Mouse (Mus musculus) stomach, postnatal 0 days (tissue): ENCODE measurements at regions not wholly inside any gene's neighbourhood (a gene's known extent, or its start where the extent isn't known, plus 50 kb on each side); places are given as distances from the start of the nearest gene placed in this dataset.

Source experiments
- ATAC-seq: fragments of 200-750 bp; cut with Nextera tagmentation; 2 replicates; pipeline ENCODE4 v1.8.0; 2017; ENCODE audit not compliant: low FRiP score, low TSS enrichment
- DNase-seq: peaks from one replicate; pipeline ENCODE4 v3.0.0-alpha.2; 2016; ENCODE audit warnings: low spot score
- H3K27ac ChIP-seq: fragments of 300-500 bp; sonication (generic); replicated peaks from 2 replicates; pipeline ENCODE4 v1.5.1; 2014; ENCODE audit warnings: mild to moderate bottlenecking, control low read depth
- H3K27me3 ChIP-seq: fragments of 300-500 bp; sonication (generic); 2 replicates; pipeline ENCODE4 v1.6.1; 2014; ENCODE audit warnings: low read length; ENCODE audit not compliant: control insufficient read depth, insufficient read depth
- H3K36me3 ChIP-seq: fragments of 300-500 bp; sonication (generic); 2 replicates; pipeline ENCODE4 v1.6.1; 2014; ENCODE audit warnings: low read length, mixed read lengths; ENCODE audit not compliant: control insufficient read depth, insufficient read depth
- H3K4me1 ChIP-seq: fragments of 300-500 bp; sonication (generic); replicated peaks from 2 replicates; pipeline ENCODE4 v1.6.1; 2014; ENCODE audit warnings: antibody characterized with exemption; ENCODE audit not compliant: control insufficient read depth, insufficient read depth
- H3K4me2 ChIP-seq: fragments of 300-500 bp; sonication (generic); replicated peaks from 2 replicates; pipeline ENCODE4 v1.6.1; 2014; ENCODE audit warnings: low read depth, mild to moderate bottlenecking, control low read depth, moderate library complexity
- H3K4me3 ChIP-seq: fragments of 300-500 bp; sonication (generic); 2 replicates; pipeline ENCODE4 v1.5.1; 2014; ENCODE audit warnings: low read depth, low read length, control low read depth
- H3K9ac ChIP-seq: fragments of 300-500 bp; sonication (generic); 2 replicates; pipeline ENCODE4 v1.6.1; 2014; ENCODE audit warnings: mild to moderate bottlenecking, low read length, control low read depth, mixed read lengths
- H3K9me3 ChIP-seq: fragments of 300-500 bp; sonication (generic); 2 replicates; pipeline ENCODE4 v1.6.1; 2016; ENCODE audit warnings: low read length; ENCODE audit not compliant: control insufficient read depth
- CTCF ChIP-seq: IDR thresholded peaks from 2 replicates; pipeline ENCODE4 v1.5.1; 2016; ENCODE audit warnings: antibody characterized with exemption, low read depth, mild to moderate bottlenecking, moderate library complexity
- EP300 ChIP-seq: optimal IDR thresholded peaks from 2 replicates; pipeline ENCODE3; 2016; ENCODE audit warnings: antibody characterized with exemption
- WGBS: fragments of 180-500 bp; shearing (Covaris S2); extraction: QIAGEN DNeasy Blood & Tissue Kit; methylation state at CpG from one replicate; pipeline ENCODE4 v1.1.7; 2014; 5-methylcytosine and 5-hydroxymethylcytosine counted together

- Histone ChIP-seq H3K4me2 (no peak overlapping the region), H3K4me1 (no peaks in the 10 kb centered on the region), H3K36me3 (no peaks in the 10 kb centered on the region), H3K27me3 (no peaks in the 10 kb centered on the region), H3K27ac (no peak overlapping the region), H3K4me3 (no peak overlapping the region), H3K9ac (no peak overlapping the region), H3K9me3 (no peaks in the 10 kb centered on the region)
- TF ChIP-seq EP300: no peak
- no peak for TF ChIP-seq CTCF
- ATAC-seq: no peak
- no peak for DNase-seq
- 65% methylated on average over 3 of the region's 3 CpGs for WGBS
These were observed 85.3 kb upstream of the Mgme1 start for GRCm38 (mm10) chr2:144185175-144185574.

GRCm38 (mm10) chr2:144186426-144186825 lies 84.0 kb upstream of the Mgme1 start:
- no peaks in the 10 kb centered on the region; the same call in 1 of the 2 replicates for H3K4me1 ChIP-seq
- H3K36me3 ChIP-seq: no peaks in the 10 kb centered on the region
- no peak overlapping the region for H3K4me2 ChIP-seq
- peak; percentile 41; the same call in 1 of the 2 replicates for ATAC-seq
- no peak overlapping the region for H3K9ac ChIP-seq
- TF ChIP-seq EP300 (no peak), CTCF (no peak)
- peak; percentile 46 for DNase-seq
- H3K27me3 ChIP-seq: no peaks in the 10 kb centered on the region
- no peak overlapping the region for H3K27ac ChIP-seq
- H3K4me3 ChIP-seq: no peak overlapping the region
- 70% methylated on average over 3 of the region's 3 CpGs for WGBS
- no peaks in the 10 kb centered on the region for H3K9me3 ChIP-seq

GRCm38 (mm10) chr2:144188076-144188475 lies 82.4 kb upstream of the Mgme1 start:
- 69% methylated on average over 3 of the region's 3 CpGs for WGBS
- no peaks in the 10 kb centered on the region for H3K36me3 ChIP-seq
- TF ChIP-seq EP300 (no peak), CTCF (no peak)

GRCm38 (mm10) chr2:144188485-144188884 lies 82.0 kb upstream of the Mgme1 start:
- Histone ChIP-seq H3K4me2 (no peak overlapping the region), H3K27me3 (no peaks in the 10 kb centered on the region), H3K4me3 (no peak overlapping the region), H3K27ac (peak overlapping the region; percentile 41; the same call in 1 of the 2 replicates), H3K36me3 (no peaks in the 10 kb centered on the region), H3K4me1 (no peaks in the 10 kb centered on the region; the same call in 1 of the 2 replicates), H3K9me3 (no peaks in the 10 kb centered on the region), H3K9ac (no peak overlapping the region)
- 48% methylated on average over 4 of the region's 4 CpGs for WGBS
- TF ChIP-seq EP300 (no peak), CTCF (no peak)
- ATAC-seq (no peak), DNase-seq (no peak)

More at GRCm38 (mm10) chr2:144188076-144188475, 82.4 kb upstream of the Mgme1 start:
- Histone ChIP-seq H3K4me3 (no peak overlapping the region), H3K9ac (no peak overlapping the region), H3K9me3 (no peaks in the 10 kb centered on the region), H3K27ac (peak overlapping the region; percentile 58), H3K4me2 (no peak overlapping the region), H3K4me1 (no peaks in the 10 kb centered on the region; the same call in 1 of the 2 replicates), H3K27me3 (no peaks in the 10 kb centered on the region)
- ATAC-seq (peak; percentile 80), DNase-seq (no peak)

GRCm38 (mm10) chr2:144189756-144190155 lies 80.7 kb upstream of the Mgme1 start:
- DNase-seq: no peak
- Histone ChIP-seq H3K4me1 (no peaks in the 10 kb centered on the region; the same call in 1 of the 2 replicates), H3K4me3 (no peak overlapping the region), H3K27me3 (no peaks in the 10 kb centered on the region), H3K4me2 (no peak overlapping the region), H3K9ac (no peak overlapping the region), H3K9me3 (no peaks in the 10 kb centered on the region), H3K27ac (no peak overlapping the region), H3K36me3 (no peaks in the 10 kb centered on the region)
- no peak for ATAC-seq
- TF ChIP-seq CTCF (no peak), EP300 (no peak)
- 67% methylated on average over 7 of the region's 7 CpGs for WGBS

- 51% methylated on average over 9 of the region's 9 CpGs for WGBS
- no peaks in the 10 kb centered on the region for H3K9me3 ChIP-seq
- ATAC-seq (no peak), DNase-seq (no peak)
- no peaks in the 10 kb centered on the region for H3K36me3 ChIP-seq
- no peak overlapping the region for H3K9ac ChIP-seq
- H3K27ac ChIP-seq: no peak overlapping the region
- TF ChIP-seq CTCF (no peak), EP300 (no peak)
- no peaks in the 10 kb centered on the region for H3K27me3 ChIP-seq
- no peak overlapping the region for H3K4me3 ChIP-seq
- H3K4me1 ChIP-seq: no peaks in the 10 kb centered on the region; the same call in 1 of the 2 replicates
- no peak overlapping the region for H3K4me2 ChIP-seq
These were observed 79.4 kb upstream of the Mgme1 start for GRCm38 (mm10) chr2:144191018-144191417.
